Mouse (Mus musculus): ENCODE data around the gene Lrrc51. TPM values are rescaled to one million over a fixed set of nuclear protein-coding genes. Genes with fewer than 3 reads are reported as not detected.
"Not testable (repeated sequence)": the region's sequence is repeated elsewhere in the genome, so short reads cannot be mapped to it uniquely, and the experiment has no call there.

Lrrc51 gene
- polyA plus RNA-seq, 1 experiment from 2014 or later: 8.3 TPM

DNA sequence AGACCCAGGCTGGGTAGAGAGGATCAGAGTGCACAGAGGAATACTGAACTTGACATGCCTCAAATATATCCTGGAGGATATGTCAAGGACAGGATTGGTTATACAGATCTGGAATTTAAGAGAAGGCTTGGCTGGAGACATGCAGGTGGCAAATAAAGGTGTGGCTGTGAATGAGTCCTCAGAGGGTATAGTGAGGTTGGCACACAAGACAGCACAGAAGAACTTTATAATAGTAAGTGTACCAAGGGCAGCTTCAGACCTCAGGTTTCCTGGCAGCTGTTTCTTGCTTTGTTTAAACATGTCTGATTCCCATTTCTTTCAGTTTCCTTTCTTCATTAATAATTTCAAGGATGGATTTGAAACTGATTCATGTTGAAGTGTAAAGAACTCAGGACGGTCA, 1.1 kb downstream of the Lrrc51 start:
- Histone ChIP-seq H3K9ac (ENCODE audit: low read length) (no peak overlapping the region), H3K27ac (ENCODE audit: low read depth, low read length) (no peak overlapping the region), H3K27me3 (ENCODE audit: control insufficient read depth, insufficient read depth, low read length) (no peaks in the 10 kb centered on the region), H3K4me3 (ENCODE audit: low read depth, low read length) (no peak overlapping the region), H3K4me1 (ENCODE audit: control insufficient read depth, insufficient read depth, low read length) (peaks cover 5% of the 10 kb centered on the region; the same call in 1 of the 2 replicates), H3K9me3 (ENCODE audit: control insufficient read depth, low read length) (no peaks in the 10 kb centered on the region), H3K4me2 (no peak overlapping the region), H3K36me3 (ENCODE audit: control insufficient read depth, insufficient read depth, low read length) (no peaks in the 10 kb centered on the region)
- DNase-seq (ENCODE audit: low spot score, missing footprints) (no peak), ATAC-seq (ENCODE audit: low FRiP score) (no peak)
- 96% methylated on average over 1 of the region's 1 CpGs for WGBS

DNA sequence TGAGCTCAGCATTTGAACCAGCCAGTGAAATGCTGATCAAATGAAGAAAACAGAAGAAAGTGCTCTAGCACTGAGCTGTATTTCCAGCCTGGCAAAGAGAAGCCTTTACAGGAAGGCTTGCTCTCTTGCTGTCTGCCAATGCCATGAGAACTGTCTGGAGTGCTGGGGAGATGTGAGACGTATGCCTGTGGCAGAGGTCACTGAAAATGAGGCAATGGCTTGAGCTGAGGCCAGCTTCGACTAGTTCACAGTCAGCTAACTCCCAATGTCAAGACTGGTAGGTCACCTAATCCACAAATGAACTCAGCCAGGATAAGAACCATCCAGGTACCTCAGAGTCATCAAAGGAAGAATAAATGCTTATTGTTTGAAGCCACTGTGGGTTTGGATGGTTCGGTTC, 5.6 kb downstream of the Lrrc51 start:
- WGBS: 85% methylated on average over 3 of the region's 3 CpGs
- ATAC-seq (ENCODE audit: low FRiP score): no peak

DNA sequence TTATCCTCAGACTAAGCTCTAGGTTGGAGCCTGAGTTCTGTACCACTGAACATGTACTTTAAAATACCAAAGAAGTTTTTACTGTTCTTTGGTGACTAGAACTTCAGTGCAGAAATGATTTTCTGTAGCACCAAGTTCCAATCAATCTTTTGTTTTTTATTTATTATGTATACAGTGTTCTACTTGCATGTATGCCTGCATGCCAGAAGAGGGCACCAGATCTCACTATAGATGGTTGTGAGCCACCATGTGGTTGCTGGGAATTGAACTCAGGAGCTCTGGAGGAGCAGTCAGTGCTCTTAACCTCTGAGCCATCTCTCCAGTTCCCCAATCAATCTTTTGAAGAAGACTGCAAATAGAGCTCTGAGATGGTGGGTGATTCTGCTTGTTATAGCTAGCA, 7.8 kb downstream of the Lrrc51 start:
- not testable (repeated sequence) for H3K36me3 ChIP-seq (ENCODE audit: control insufficient read depth, insufficient read depth, low read length); H3K4me2 ChIP-seq; DNase-seq (ENCODE audit: low spot score, missing footprints); H3K4me3 ChIP-seq (ENCODE audit: low read depth, low read length); H3K27me3 ChIP-seq (ENCODE audit: control insufficient read depth, insufficient read depth, low read length); H3K9ac ChIP-seq (ENCODE audit: low read length); H3K4me1 ChIP-seq (ENCODE audit: control insufficient read depth, insufficient read depth, low read length); ATAC-seq (ENCODE audit: low FRiP score); H3K27ac ChIP-seq (ENCODE audit: low read depth, low read length); H3K9me3 ChIP-seq (ENCODE audit: control insufficient read depth, low read length)

More for the DNA sequence above, 5.6 kb downstream of the Lrrc51 start:
- Histone ChIP-seq H3K27ac (ENCODE audit: low read depth, low read length) (no peak overlapping the region), H3K36me3 (ENCODE audit: control insufficient read depth, insufficient read depth, low read length) (no peaks in the 10 kb centered on the region), H3K4me1 (ENCODE audit: control insufficient read depth, insufficient read depth, low read length) (peaks cover under 1% of the 10 kb centered on the region; the same call in 1 of the 2 replicates), H3K27me3 (ENCODE audit: control insufficient read depth, insufficient read depth, low read length) (no peaks in the 10 kb centered on the region), H3K4me2 (no peak overlapping the region), H3K9me3 (ENCODE audit: control insufficient read depth, low read length) (no peaks in the 10 kb centered on the region), H3K9ac (ENCODE audit: low read length) (no peak overlapping the region), H3K4me3 (ENCODE audit: low read depth, low read length) (no peak overlapping the region)
- DNase-seq (ENCODE audit: low spot score, missing footprints): no peak

DNA sequence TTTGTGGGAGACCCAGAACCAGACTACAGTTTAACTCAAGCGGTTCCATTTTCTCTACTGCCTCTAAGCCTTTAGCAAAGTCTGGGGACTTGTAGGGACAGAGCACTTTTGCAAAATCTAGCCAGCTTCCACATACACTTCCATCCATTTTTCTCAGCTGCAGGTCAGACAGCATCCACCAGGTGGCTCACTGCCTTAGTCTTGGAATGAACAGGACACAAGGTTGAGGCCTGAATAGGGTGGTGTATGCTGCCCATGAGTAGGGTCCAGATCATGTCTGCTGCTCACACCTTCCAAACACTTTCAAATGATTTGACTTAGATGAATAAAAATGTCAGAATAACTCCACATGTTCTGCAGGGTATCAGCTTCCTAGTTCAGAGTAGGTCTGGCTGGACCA, 15.6 kb downstream of the Lrrc51 start:
- Histone ChIP-seq H3K4me3 (ENCODE audit: low read depth, low read length) (no peak overlapping the region), H3K4me2 (no peak overlapping the region), H3K27ac (ENCODE audit: low read depth, low read length) (no peak overlapping the region), H3K4me1 (ENCODE audit: control insufficient read depth, insufficient read depth, low read length) (no peaks in the 10 kb centered on the region), H3K9ac (ENCODE audit: low read length) (no peak overlapping the region), H3K9me3 (ENCODE audit: control insufficient read depth, low read length) (no peaks in the 10 kb centered on the region), H3K27me3 (ENCODE audit: control insufficient read depth, insufficient read depth, low read length) (no peaks in the 10 kb centered on the region), H3K36me3 (ENCODE audit: control insufficient read depth, insufficient read depth, low read length) (peaks cover 4% of the 10 kb centered on the region)
- peak; percentile 96 for DNase-seq (ENCODE audit: low spot score, missing footprints)
- peak; percentile 82 for ATAC-seq (ENCODE audit: low FRiP score)
- 11% methylated on average over 1 of the region's 1 CpGs for WGBS

DNA sequence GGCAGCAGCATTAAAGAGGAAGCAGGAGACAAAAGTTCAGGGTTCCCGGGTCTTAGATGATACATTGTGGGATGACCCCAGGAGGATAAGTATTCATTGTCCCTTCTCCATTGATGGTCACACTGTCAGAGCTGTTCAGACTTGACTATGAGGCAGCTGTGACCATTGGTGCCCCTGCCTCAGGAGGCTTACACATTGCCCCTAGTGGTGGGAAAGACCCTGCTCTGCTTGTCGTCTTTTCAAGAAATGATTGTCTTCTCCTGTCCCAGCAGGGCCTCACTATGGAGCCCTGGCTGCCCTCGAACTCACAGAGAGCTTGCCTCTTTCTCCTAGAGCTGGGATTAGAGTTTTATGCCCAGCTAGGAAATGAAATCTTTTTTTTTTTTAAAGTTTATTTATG, 21.7 kb downstream of the Lrrc51 start:
- Histone ChIP-seq H3K4me3 (ENCODE audit: low read depth, low read length) (no peak overlapping the region), H3K4me1 (ENCODE audit: control insufficient read depth, insufficient read depth, low read length) (peaks cover 4% of the 10 kb centered on the region), H3K9me3 (ENCODE audit: control insufficient read depth, low read length) (no peaks in the 10 kb centered on the region), H3K4me2 (no peak overlapping the region), H3K36me3 (ENCODE audit: control insufficient read depth, insufficient read depth, low read length) (peaks cover 20% of the 10 kb centered on the region), H3K27me3 (ENCODE audit: control insufficient read depth, insufficient read depth, low read length) (no peaks in the 10 kb centered on the region), H3K9ac (ENCODE audit: low read length) (no peak overlapping the region), H3K27ac (ENCODE audit: low read depth, low read length) (no peak overlapping the region)
- ATAC-seq (ENCODE audit: low FRiP score) (no peak), DNase-seq (ENCODE audit: low spot score, missing footprints) (peak; percentile 78)
- 61% methylated on average over 3 of the region's 3 CpGs for WGBS

DNA sequence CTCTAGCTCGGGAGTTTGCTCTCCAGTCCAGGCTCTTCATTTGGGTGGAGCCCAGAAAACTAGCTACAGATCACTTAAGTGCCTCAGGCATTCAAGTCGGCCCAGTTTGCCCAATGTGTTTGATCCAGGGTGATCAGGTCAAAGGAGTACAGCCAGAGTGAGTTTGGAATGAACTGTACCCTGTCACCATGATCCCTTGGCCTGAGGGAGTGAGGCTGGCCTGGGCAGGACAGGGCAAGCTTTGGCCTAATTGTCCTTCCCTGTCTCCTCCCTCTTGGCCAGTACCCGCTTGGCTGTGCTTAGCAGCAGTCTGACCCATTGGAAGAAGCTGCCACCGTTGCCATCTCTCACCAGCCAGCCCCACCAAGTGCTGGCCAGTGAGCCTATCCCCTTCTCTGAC, 23.6 kb downstream of the Lrrc51 start:
- Histone ChIP-seq H3K36me3 (ENCODE audit: control insufficient read depth, insufficient read depth, low read length) (peaks cover 20% of the 10 kb centered on the region), H3K27ac (ENCODE audit: low read depth, low read length) (no peak overlapping the region), H3K4me2 (no peak overlapping the region), H3K9ac (ENCODE audit: low read length) (no peak overlapping the region), H3K4me1 (ENCODE audit: control insufficient read depth, insufficient read depth, low read length) (peaks cover 12% of the 10 kb centered on the region), H3K27me3 (ENCODE audit: control insufficient read depth, insufficient read depth, low read length) (no peaks in the 10 kb centered on the region), H3K4me3 (ENCODE audit: low read depth, low read length) (no peak overlapping the region), H3K9me3 (ENCODE audit: control insufficient read depth, low read length) (no peaks in the 10 kb centered on the region)
- WGBS: 85% methylated on average over 4 of the region's 4 CpGs
- ATAC-seq (ENCODE audit: low FRiP score) (no peak), DNase-seq (ENCODE audit: low spot score, missing footprints) (no peak)

DNA sequence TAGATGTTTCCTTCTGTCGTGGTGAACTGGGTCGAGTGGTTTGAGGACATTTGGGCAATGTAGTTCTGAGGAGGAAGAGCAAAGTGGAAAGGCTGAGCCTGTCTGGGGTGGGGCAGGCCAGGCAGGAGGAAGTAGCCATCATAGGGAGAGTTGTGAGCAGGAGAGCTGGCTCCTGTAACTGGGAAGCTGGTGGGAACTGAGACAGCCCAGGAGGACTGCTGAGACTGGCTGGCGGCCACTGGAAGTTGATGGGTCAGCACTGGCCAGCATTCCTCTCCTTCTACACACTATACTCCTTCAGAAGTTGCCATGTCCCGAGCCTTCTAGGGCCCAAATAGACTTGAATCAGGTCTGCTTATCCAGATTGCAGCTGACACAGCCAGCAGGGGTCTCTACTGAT, 25.3 kb downstream of the Lrrc51 start:
- H3K27ac ChIP-seq (ENCODE audit: low read depth, low read length): no peak overlapping the region
- H3K9ac ChIP-seq (ENCODE audit: low read length): no peak overlapping the region

DNA sequence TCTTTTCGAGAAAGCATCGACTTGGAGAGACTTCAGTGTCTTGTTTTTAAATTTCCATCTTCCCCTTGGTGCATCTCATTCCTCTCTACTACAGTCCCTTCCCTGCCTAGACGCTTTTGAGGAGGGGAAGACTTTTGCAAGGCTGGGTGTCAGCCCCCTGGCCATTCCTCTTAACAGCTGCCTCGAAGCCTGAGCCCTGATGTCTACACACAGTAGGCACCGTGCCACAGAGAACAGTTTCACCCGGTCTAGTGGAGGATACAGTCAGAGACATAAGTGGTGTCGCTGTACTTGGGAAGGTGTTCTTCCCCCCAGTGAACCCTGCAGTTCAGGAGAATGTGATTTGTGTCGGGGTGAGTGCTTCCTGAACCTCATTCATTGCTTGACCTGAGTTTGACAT, 27.0 kb downstream of the Lrrc51 start:
- no peaks in the 10 kb centered on the region for H3K27me3 ChIP-seq (ENCODE audit: control insufficient read depth, insufficient read depth, low read length)
- ATAC-seq (ENCODE audit: low FRiP score): no peak
- H3K9me3 ChIP-seq (ENCODE audit: control insufficient read depth, low read length): no peaks in the 10 kb centered on the region
- H3K4me2 ChIP-seq: peak overlapping the region; percentile 63
- peaks cover 12% of the 10 kb centered on the region for H3K4me1 ChIP-seq (ENCODE audit: control insufficient read depth, insufficient read depth, low read length)
- H3K36me3 ChIP-seq (ENCODE audit: control insufficient read depth, insufficient read depth, low read length): peaks cover 10% of the 10 kb centered on the region; the same call in 1 of the 2 replicates
- peak; percentile 75 for DNase-seq (ENCODE audit: low spot score, missing footprints)
- 80% methylated on average over 8 of the region's 8 CpGs for WGBS
- H3K27ac ChIP-seq (ENCODE audit: low read depth, low read length): no peak overlapping the region
- peak overlapping the region; percentile 80 for H3K4me3 ChIP-seq (ENCODE audit: low read depth, low read length)
- peak overlapping the region; percentile 89 for H3K9ac ChIP-seq (ENCODE audit: low read length)

More for the DNA sequence above, 25.3 kb downstream of the Lrrc51 start:
- ATAC-seq (ENCODE audit: low FRiP score) (no peak), DNase-seq (ENCODE audit: low spot score, missing footprints) (no peak)
- Histone ChIP-seq H3K9me3 (ENCODE audit: control insufficient read depth, low read length) (no peaks in the 10 kb centered on the region), H3K36me3 (ENCODE audit: control insufficient read depth, insufficient read depth, low read length) (peaks cover 19% of the 10 kb centered on the region), H3K4me1 (ENCODE audit: control insufficient read depth, insufficient read depth, low read length) (peaks cover 12% of the 10 kb centered on the region), H3K4me2 (no peak overlapping the region), H3K27me3 (ENCODE audit: control insufficient read depth, insufficient read depth, low read length) (no peaks in the 10 kb centered on the region), H3K4me3 (ENCODE audit: low read depth, low read length) (no peak overlapping the region)
- WGBS: 84% methylated on average over 4 of the region's 4 CpGs

DNA sequence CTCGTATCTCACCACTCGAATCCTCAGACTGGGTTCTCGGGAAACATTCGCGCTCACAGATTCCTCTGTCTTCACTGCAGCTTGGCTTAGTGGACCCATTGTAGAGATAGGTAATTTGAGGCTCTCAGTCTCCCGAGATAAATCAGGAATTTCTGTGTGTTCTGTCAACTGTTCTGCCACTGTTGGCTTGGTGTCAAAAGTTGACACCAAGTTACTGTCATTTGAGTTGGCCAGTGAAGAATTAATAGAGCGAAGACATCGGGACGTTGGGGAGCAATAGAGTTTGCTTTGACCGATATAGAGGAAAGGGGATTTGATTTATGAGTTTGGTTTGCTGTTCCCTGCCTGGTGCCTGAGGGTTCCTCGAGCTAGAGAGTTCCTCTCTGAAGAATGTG, 27.4 kb downstream of the Lrrc51 start, which contains the start of gene Tomt:
Gene Tomt (minus strand): TSS at position 73 of the 395 bp plus-strand sequence.
- Histone ChIP-seq H3K9me3 (ENCODE audit: control insufficient read depth, low read length) (no peaks in the 10 kb centered on the region), H3K27ac (ENCODE audit: low read depth, low read length) (peak within 1 kb of the TSS; percentile 89), H3K36me3 (ENCODE audit: control insufficient read depth, insufficient read depth, low read length) (peaks cover 9% of the 10 kb centered on the region; the same call in 1 of the 2 replicates), H3K4me2 (peak within 1 kb of the TSS; percentile 63), H3K4me3 (ENCODE audit: low read depth, low read length) (peak within 1 kb of the TSS; percentile 80), H3K4me1 (ENCODE audit: control insufficient read depth, insufficient read depth, low read length) (peaks cover 12% of the 10 kb centered on the region), H3K27me3 (ENCODE audit: control insufficient read depth, insufficient read depth, low read length) (no peaks in the 10 kb centered on the region), H3K9ac (ENCODE audit: low read length) (peak within 1 kb of the TSS; percentile 89)
- DNase-seq (ENCODE audit: low spot score, missing footprints): no peak
- no peak for ATAC-seq (ENCODE audit: low FRiP score)
- WGBS: 20% methylated on average over 11 of the region's 11 CpGs

All from midbrain, embryonic 11.5 days (tissue).